Mouse (Mus musculus) ES-Bruce4 (cell line): ENCODE measurements around the gene Olig1.

Source experiments
- CTCF ChIP-seq: IDR thresholded peaks from one replicate; pipeline ENCODE4 v1.8.1; 2011; ENCODE audit warnings: low read depth, low read length
- EP300 ChIP-seq: IDR thresholded peaks from 2 replicates; pipeline ENCODE4 v1.6.1; 2011; ENCODE audit warnings: low read depth, low read length; ENCODE audit not compliant: insufficient read depth

DNA sequence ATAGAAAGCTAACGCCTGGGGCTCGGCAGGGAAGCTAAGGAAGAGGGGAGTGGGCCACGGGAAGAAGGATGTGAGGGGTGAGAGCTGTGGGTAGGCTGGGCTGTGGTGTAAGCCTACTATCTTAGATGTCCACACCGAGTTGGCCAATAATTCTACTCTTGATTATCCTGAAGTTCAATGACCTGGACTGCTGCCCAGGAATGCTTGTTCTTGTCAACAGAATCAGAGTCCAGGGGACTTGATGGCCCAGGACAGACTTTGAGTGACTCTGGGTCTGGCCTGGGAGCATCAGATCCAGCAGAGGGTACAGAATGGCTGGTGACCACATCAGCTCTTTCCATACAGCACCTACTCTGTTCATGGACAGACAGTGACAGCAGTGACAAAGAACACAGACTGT, 30.5 kb upstream of the Olig1 start:
- no peak for TF ChIP-seq CTCF
- TF ChIP-seq EP300 = no peak
